Mouse (Mus musculus) hindbrain, embryonic 12.5 days (tissue): Measurements from ENCODE around the gene Ak5. TPM values are rescaled to one million over a fixed set of nuclear protein-coding genes. Genes with fewer than 3 reads are reported as not detected.
"Not testable (repeated sequence)": the region's sequence is repeated elsewhere in the genome, so short reads cannot be mapped to it uniquely, and the experiment has no call there.

Experiments used
- ATAC-seq: fragments of 200-750 bp; cut with Nextera tagmentation; 2 replicates; pipeline ENCODE4 v1.8.0; 2017; ENCODE audit warnings: moderate TSS enrichment; ENCODE audit not compliant: low FRiP score
- H3K27ac ChIP-seq: fragments of 300-500 bp; sonication (generic); 2 replicates; pipeline ENCODE4 v1.5.1; 2016; ENCODE audit warnings: mild to moderate bottlenecking
- H3K27me3 ChIP-seq: fragments of 300-500 bp; sonication (generic); 2 replicates; pipeline ENCODE4 v1.6.1; 2016; ENCODE audit warnings: mild to moderate bottlenecking
- H3K36me3 ChIP-seq: fragments of 300-500 bp; sonication (generic); 2 replicates; pipeline ENCODE4 v1.6.1; 2016; ENCODE audit warnings: mild to moderate bottlenecking
- H3K4me1 ChIP-seq: fragments of 300-500 bp; sonication (generic); 2 replicates; pipeline ENCODE4 v1.6.1; 2016
- H3K4me2 ChIP-seq: fragments of 300-500 bp; sonication (generic); replicated peaks from 2 replicates; pipeline ENCODE4 v1.6.1; 2016; ENCODE audit warnings: mild to moderate bottlenecking
- H3K4me3 ChIP-seq: fragments of 300-500 bp; sonication (generic); 2 replicates; pipeline ENCODE4 v1.5.1; 2016; ENCODE audit warnings: mild to moderate bottlenecking
- H3K9ac ChIP-seq: fragments of 300-500 bp; sonication (generic); 2 replicates; pipeline ENCODE4 v1.6.1; 2016; ENCODE audit warnings: mild to moderate bottlenecking, moderate library complexity
- H3K9me3 ChIP-seq: fragments of 300-500 bp; sonication (generic); replicated peaks from 2 replicates; pipeline ENCODE4 v1.6.1; 2016; ENCODE audit warnings: mild to moderate bottlenecking
- WGBS: fragments of 180-500 bp; shearing (Covaris S2); methylation state at CpG from one replicate; pipeline ENCODE4 v1.1.7; 2016; 5-methylcytosine and 5-hydroxymethylcytosine counted together
- polyA plus RNA-seq: library from polyadenylated mRNA; unstranded; fragments of >200 nt; fragmentation: Nextera tagmentation; extraction: Ambion mirVana; gene quantifications from 2 replicates; pipeline ENCODE4 v1.2.1, GENCODE M21; 2016

Gene Ak5
- polyA plus RNA-seq, 1 experiment from 2014 or later, result 2.1 TPM

- no peak overlapping the region for H3K4me2 ChIP-seq
Observed at GRCm38 (mm10) chr3:152620058-152620457, 48.1 kb downstream of the Ak5 start.

DNA sequence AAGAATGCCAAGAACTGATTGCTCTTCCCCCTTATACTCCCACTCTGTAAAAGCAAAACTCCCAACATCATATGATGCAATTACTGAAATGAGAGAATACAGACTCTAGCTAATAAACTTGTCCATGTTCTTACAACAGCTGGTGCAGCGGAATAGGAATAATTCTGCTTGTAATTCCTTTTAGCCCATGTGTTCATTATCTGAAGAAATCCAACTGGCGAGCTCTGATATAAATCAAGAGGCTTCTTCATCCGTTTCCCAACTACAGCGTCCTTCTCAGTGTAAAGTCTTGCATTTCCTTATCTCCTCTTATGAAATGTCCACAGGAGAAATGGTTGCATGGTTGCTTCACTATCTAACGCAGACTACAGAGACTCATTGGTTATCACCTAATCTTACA lies 59.1 kb downstream of the Ak5 start:
- H3K4me3 ChIP-seq, result no peak overlapping the region
- no peak overlapping the region for H3K27ac ChIP-seq
- no peaks in the 10 kb centered on the region for H3K27me3 ChIP-seq
- no peaks in the 10 kb centered on the region for H3K9me3 ChIP-seq
- no peak overlapping the region for H3K9ac ChIP-seq
- no peaks in the 10 kb centered on the region for H3K4me1 ChIP-seq
- no peak for ATAC-seq
- H3K4me2 ChIP-seq, result no peak overlapping the region
- H3K36me3 ChIP-seq, result no peaks in the 10 kb centered on the region
- WGBS, result 92% methylated on average over 5 of the region's 5 CpGs

More at GRCm38 (mm10) chr3:152620058-152620457, 48.1 kb downstream of the Ak5 start:
- Histone ChIP-seq H3K4me1 (peaks cover 8% of the 10 kb centered on the region; the same call in 1 of the 2 replicates), H3K27ac (no peak overlapping the region), H3K4me3 (no peak overlapping the region), H3K9me3 (no peaks in the 10 kb centered on the region), H3K36me3 (no peaks in the 10 kb centered on the region), H3K9ac (no peak overlapping the region), H3K27me3 (no peaks in the 10 kb centered on the region)
- no peak for ATAC-seq
- WGBS, result 78% methylated on average over 11 of the region's 11 CpGs

- WGBS, result 72% methylated on average over 11 of the region's 11 CpGs
- Histone ChIP-seq H3K4me2 (no peak overlapping the region), H3K4me3 (no peak overlapping the region), H3K9me3 (no peaks in the 10 kb centered on the region), H3K27me3 (no peaks in the 10 kb centered on the region), H3K27ac (no peak overlapping the region), H3K4me1 (no peaks in the 10 kb centered on the region), H3K9ac (no peak overlapping the region), H3K36me3 (no peaks in the 10 kb centered on the region)
- no peak for ATAC-seq
Observed at GRCm38 (mm10) chr3:152605849-152606248, 62.3 kb downstream of the Ak5 start.

GRCm38 (mm10) chr3:152599679-152600078 lies 68.5 kb downstream of the Ak5 start:
- no peak overlapping the region for H3K9ac ChIP-seq
- no peaks in the 10 kb centered on the region for H3K27me3 ChIP-seq
- H3K36me3 ChIP-seq, result no peaks in the 10 kb centered on the region
- no peak overlapping the region for H3K27ac ChIP-seq
- no peak overlapping the region for H3K4me3 ChIP-seq
- H3K9me3 ChIP-seq, result no peaks in the 10 kb centered on the region
- no peak for ATAC-seq
- H3K4me1 ChIP-seq, result no peaks in the 10 kb centered on the region
- no peak overlapping the region for H3K4me2 ChIP-seq
- WGBS, result 48% methylated on average over 6 of the region's 6 CpGs

GRCm38 (mm10) chr3:152596406-152597050 lies 71.6 kb downstream of the Ak5 start:
- Histone ChIP-seq H3K4me2 (no peak overlapping the region), H3K27ac (no peak overlapping the region), H3K27me3 (no peaks in the 10 kb centered on the region), H3K9ac (no peak overlapping the region), H3K4me3 (no peak overlapping the region), H3K4me1 (no peaks in the 10 kb centered on the region), H3K9me3 (no peaks in the 10 kb centered on the region), H3K36me3 (no peaks in the 10 kb centered on the region)
- WGBS, result 89% methylated on average over 7 of the region's 7 CpGs
- no peak for ATAC-seq

GRCm38 (mm10) chr3:152592767-152593425 lies 75.3 kb downstream of the Ak5 start:
- WGBS, result 80% methylated on average over 8 of the region's 8 CpGs
- H3K36me3 ChIP-seq, result no peaks in the 10 kb centered on the region
- no peak overlapping the region for H3K27ac ChIP-seq
- H3K4me3 ChIP-seq, result no peak overlapping the region
- no peak overlapping the region for H3K9ac ChIP-seq
- no peaks in the 10 kb centered on the region for H3K27me3 ChIP-seq
- no peak overlapping the region for H3K4me2 ChIP-seq
- no peaks in the 10 kb centered on the region for H3K4me1 ChIP-seq
- ATAC-seq, result no peak
- no peaks in the 10 kb centered on the region for H3K9me3 ChIP-seq

DNA sequence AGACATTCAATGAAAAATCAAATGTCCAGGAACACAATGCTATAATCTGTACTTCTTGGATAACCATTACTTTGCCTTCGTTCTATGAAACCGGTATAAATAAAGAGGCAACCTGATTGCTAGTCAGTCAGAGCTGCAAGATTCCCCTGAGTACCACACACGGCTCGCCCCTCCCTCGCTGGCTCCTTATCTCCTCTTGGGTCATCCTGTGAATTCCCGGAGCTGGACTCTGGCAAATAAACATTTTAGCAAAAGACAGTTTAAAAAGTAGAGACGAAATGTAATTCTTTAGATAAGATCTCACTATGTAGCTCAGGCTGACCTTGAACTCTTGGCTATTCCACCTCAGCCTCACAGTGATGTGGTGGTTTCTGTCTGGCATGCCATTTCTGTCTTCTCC lies 77.7 kb downstream of the Ak5 start:
- H3K4me3 ChIP-seq, result no peak overlapping the region
- WGBS, result 86% methylated on average over 7 of the region's 7 CpGs
- ATAC-seq, result no peak
- H3K4me1 ChIP-seq, result no peaks in the 10 kb centered on the region
- H3K36me3 ChIP-seq, result no peaks in the 10 kb centered on the region
- no peaks in the 10 kb centered on the region for H3K9me3 ChIP-seq
- no peaks in the 10 kb centered on the region for H3K27me3 ChIP-seq
- H3K9ac ChIP-seq, result no peak overlapping the region
- no peak overlapping the region for H3K4me2 ChIP-seq
- no peak overlapping the region for H3K27ac ChIP-seq

DNA sequence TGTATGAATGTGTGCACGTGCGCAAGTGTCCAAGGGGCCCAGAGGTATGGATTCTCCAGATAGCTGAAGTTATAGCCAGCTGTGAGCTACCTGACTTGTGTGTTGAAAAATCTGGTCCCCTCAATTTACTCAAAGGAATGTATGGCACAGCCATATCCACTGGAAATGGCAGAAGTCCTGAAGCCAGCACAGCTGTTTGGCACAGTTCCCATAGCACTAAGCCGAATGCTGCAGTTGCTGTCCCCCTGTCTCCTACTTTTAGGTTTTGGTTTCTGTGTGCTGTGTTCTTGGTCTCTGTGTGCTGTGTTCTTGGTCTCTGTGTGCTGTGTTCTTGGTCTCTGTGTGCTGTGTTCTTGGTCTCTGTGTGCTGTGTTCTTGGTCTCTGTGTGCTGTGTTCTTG lies 79.1 kb downstream of the Ak5 start:
- H3K4me1 ChIP-seq, ATAC-seq, H3K9me3 ChIP-seq, H3K36me3 ChIP-seq, H3K9ac ChIP-seq, H3K4me2 ChIP-seq, H3K27ac ChIP-seq, H3K4me3 ChIP-seq, H3K27me3 ChIP-seq: not testable (repeated sequence)
- 96% methylated on average over 3 of the region's 3 CpGs for WGBS

GRCm38 (mm10) chr3:152587007-152587406 lies 81.2 kb downstream of the Ak5 start:
- Histone ChIP-seq H3K27me3 (no peaks in the 10 kb centered on the region), H3K4me3 (no peak overlapping the region), H3K4me1 (no peaks in the 10 kb centered on the region), H3K27ac (no peak overlapping the region), H3K9me3 (no peaks in the 10 kb centered on the region), H3K9ac (no peak overlapping the region), H3K4me2 (no peak overlapping the region), H3K36me3 (no peaks in the 10 kb centered on the region)
- 63% methylated on average over 2 of the region's 2 CpGs for WGBS
- no peak for ATAC-seq

DNA sequence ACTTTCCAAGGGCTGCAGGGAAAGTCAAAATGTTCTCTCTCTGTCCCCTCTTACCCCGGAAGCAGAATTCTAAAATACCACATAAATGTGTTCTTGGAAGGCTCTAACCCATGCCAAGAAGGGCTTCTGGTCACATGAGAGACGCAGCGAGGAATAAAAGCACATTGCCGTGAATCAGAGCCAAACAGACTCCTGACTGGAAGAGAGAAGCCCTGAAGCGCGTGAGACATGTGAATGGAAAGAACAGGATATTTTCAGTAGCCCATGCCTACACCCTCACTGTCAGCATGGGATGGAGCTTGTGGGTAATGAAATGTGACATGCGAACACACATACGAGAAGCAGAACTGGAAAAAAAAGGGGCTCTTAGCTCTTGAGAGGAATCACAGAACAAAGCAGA lies 82.0 kb downstream of the Ak5 start:
- ATAC-seq, result no peak
- WGBS, result 85% methylated on average over 8 of the region's 8 CpGs
- no peak overlapping the region for H3K4me2 ChIP-seq

DNA sequence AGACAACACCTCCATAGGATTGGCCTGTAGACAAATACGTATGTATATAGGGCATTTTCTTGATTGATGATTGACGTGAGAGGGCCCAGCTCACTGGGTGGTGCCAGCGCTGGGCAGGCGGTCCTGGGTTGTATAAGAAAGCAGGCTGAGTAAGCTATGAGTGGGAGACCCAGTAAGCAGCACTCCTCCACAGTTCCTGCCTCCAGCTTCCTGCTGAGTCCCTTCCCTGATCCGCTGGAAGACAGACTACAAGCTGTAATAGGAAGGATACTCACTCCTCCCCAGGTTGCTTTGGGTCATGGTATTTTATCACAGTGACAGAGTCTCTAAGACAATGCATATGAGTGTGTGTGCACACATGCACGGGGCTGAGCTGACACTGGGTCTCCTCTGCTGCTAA lies 82.6 kb downstream of the Ak5 start:
- WGBS, result 72% methylated on average over 6 of the region's 6 CpGs

More for the DNA sequence above, 82.0 kb downstream of the Ak5 start:
- no peak overlapping the region for H3K27ac ChIP-seq
- no peaks in the 10 kb centered on the region for H3K27me3 ChIP-seq
- H3K4me3 ChIP-seq, result no peak overlapping the region
- no peak overlapping the region for H3K9ac ChIP-seq
- H3K4me1 ChIP-seq, result no peaks in the 10 kb centered on the region
- H3K36me3 ChIP-seq, result no peaks in the 10 kb centered on the region
- H3K9me3 ChIP-seq, result no peaks in the 10 kb centered on the region

DNA sequence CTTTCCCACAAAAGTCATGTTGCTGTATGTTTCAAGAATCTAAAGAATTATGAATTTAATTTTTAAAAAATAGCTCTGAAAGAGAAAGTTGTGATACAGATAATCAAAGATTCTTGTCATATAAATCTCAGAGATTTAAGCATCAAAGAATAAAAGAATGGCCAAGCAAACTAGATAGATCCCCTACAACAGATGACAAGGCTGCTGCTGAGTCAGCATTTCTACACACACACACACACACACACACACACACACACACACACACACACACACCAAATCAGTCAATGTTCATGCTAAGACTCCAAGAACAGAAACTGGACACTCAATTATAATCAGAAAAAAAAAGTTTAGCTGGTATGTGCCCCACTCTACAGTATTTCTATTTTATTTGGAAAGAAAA lies 85.1 kb downstream of the Ak5 start:
- Histone ChIP-seq H3K9me3 (no peaks in the 10 kb centered on the region), H3K27ac (no peak overlapping the region), H3K4me3 (no peak overlapping the region), H3K27me3 (no peaks in the 10 kb centered on the region), H3K9ac (no peak overlapping the region), H3K4me1 (no peaks in the 10 kb centered on the region), H3K4me2 (no peak overlapping the region), H3K36me3 (no peaks in the 10 kb centered on the region)
- ATAC-seq, result no peak

More for the DNA sequence above, 82.6 kb downstream of the Ak5 start:
- Histone ChIP-seq H3K36me3 (no peaks in the 10 kb centered on the region), H3K4me1 (no peaks in the 10 kb centered on the region), H3K9ac (no peak overlapping the region), H3K4me3 (no peak overlapping the region), H3K27ac (no peak overlapping the region), H3K4me2 (no peak overlapping the region), H3K9me3 (no peaks in the 10 kb centered on the region), H3K27me3 (no peaks in the 10 kb centered on the region)
- no peak for ATAC-seq

DNA sequence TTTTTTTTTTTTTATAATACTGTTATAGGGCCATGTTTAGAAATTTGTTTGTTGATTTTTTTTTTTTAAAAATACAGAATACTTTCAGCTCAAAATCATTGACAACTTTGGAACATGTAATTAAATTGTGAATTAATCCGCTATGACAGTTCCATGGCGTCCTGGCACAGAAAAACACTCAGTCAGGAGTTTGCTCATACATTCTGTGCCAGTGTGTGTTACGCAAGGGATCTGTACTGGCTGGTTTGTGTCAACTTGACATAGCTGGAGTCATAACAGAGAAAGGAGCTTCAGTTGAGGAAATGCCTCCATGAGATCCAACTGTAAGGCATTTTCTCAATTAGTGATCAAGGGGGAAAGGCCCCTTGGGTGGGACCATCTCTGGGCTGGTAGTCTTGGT lies 86.3 kb downstream of the Ak5 start:
- H3K36me3 ChIP-seq, H3K27ac ChIP-seq, H3K9me3 ChIP-seq, H3K4me1 ChIP-seq, ATAC-seq, H3K27me3 ChIP-seq, H3K4me2 ChIP-seq, H3K4me3 ChIP-seq, H3K9ac ChIP-seq: not testable (repeated sequence)
- WGBS, result 97% methylated on average over 3 of the region's 3 CpGs
